Mouse (Mus musculus) kidney, postnatal 14 days (tissue): Measurements from ENCODE around the gene Ttc29.

Experiments
- DNase-seq: peaks from one replicate; pipeline ENCODE4 v3.0.0; 2022; ENCODE audit warnings: mixed read lengths

Gene Ttc29

GRCm38 (mm10) chr8:78426875-78427768 lies 214.0 kb downstream of the Ttc29 start:
- DNase-seq, result no peak

GRCm38 (mm10) chr8:78427769-78428130 lies 214.7 kb downstream of the Ttc29 start:
- DNase-seq, result no peak

GRCm38 (mm10) chr8:78428148-78428547 lies 215.1 kb downstream of the Ttc29 start:
- no peak for DNase-seq

GRCm38 (mm10) chr8:78431356-78431755 lies 218.3 kb downstream of the Ttc29 start:
- peak; percentile 61 for DNase-seq

GRCm38 (mm10) chr8:78432451-78432850 lies 219.4 kb downstream of the Ttc29 start:
- no peak for DNase-seq

GRCm38 (mm10) chr8:78433318-78433717 lies 220.2 kb downstream of the Ttc29 start:
- DNase-seq, result no peak

- no peak for DNase-seq
Measured at GRCm38 (mm10) chr8:78434340-78434739, 221.2 kb downstream of the Ttc29 start.

- no peak for DNase-seq
Measured at GRCm38 (mm10) chr8:78434823-78435623, 221.9 kb downstream of the Ttc29 start.

- no peak for DNase-seq
Measured at GRCm38 (mm10) chr8:78435624-78435960, 222.5 kb downstream of the Ttc29 start.

GRCm38 (mm10) chr8:78436071-78436651 lies 223.1 kb downstream of the Ttc29 start, which contains the start of gene Pou4f2:
Pou4f2 (minus strand) TSS chr8:78436645.
- DNase-seq, result peak; percentile 5

- DNase-seq, result no peak
Measured at GRCm38 (mm10) chr8:78436661-78437060, 223.6 kb downstream of the Ttc29 start.

- no peak for DNase-seq
Measured at GRCm38 (mm10) chr8:78437140-78438045, 224.3 kb downstream of the Ttc29 start.

GRCm38 (mm10) chr8:78438121-78438520 lies 225.0 kb downstream of the Ttc29 start:
- DNase-seq, result peak; percentile 49

GRCm38 (mm10) chr8:78442781-78443180 lies 229.7 kb downstream of the Ttc29 start:
- DNase-seq, result no peak
